Mouse (Mus musculus) layer of hippocampus, adult 8-10 months (tissue): ENCODE data around the gene Fgf11. TPM values are rescaled to one million over a fixed set of nuclear protein-coding genes. Genes with fewer than 3 reads are reported as not detected.

Experiments
- DNase-seq, 2 experiments: peaks; one replicate each; pipeline ENCODE4 v3.0.0; 2022; ENCODE audit warnings: low spot score in 2 of 2
- total RNA-seq, 4 experiments: library from RNA; stranded (reverse); gene quantifications; 2 replicates each; pipeline ENCODE4 v1.2.4; 2022

The Fgf11 gene
- total RNA-seq, 4 experiments from 2014 or later, result 26.1 to 36.5 (median 30.6) TPM

DNA sequence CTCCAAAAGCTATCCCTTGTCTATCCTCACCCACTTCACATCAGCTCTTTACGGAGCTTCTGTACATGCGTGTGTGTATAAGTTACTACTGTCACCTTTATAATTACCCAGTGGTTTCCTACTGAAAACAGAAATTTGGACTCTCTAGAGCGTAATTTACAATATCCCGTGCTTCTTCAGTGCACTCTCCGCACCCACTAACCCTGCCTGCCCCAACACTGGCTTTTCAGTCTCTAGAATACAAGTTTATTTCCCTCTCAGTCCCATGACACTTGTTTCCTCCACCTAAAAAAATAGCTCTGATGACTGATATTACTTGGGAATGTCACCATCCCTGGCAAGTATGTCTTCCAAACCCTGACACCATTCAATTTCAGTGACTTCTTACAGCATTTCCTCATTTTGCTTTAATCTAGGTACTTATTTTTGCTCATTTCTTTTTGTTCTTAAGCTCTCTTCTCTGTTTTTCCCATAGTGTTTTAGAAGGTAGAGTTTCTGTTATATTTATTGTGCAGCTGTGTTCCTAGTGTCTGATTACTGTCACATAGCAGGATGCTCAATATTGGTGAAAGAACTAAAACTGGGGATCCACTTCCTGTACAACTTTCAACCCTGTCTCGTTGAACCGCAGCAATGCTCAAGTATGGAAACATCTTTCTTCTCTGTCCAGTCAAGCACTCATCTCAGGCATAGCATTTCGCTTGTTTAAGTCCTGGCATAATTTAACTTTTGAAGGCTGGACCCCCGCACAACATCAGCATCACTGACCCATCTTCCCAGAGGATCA, 44.2 kb downstream of the Fgf11 start:
- DNase-seq, result no peak

DNA sequence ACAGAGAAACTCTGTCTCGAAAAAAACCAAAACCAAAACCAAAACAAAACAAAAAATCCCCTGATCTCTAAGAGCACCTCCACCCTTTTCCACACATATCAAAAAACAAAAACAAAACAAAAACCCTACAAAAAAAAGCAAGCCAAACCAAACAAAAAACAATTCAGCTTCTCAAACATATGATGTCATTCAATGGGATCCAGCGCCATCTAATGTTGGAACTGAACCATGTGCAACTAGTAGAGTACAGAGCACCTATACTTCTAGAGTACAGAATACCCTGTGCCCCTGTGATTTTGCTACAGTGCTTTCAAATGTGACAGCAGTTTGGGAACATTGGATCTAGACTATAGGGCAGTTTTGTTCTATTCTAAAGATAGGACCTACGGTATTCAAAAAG, 47.0 kb downstream of the Fgf11 start:
- DNase-seq, result no peak

DNA sequence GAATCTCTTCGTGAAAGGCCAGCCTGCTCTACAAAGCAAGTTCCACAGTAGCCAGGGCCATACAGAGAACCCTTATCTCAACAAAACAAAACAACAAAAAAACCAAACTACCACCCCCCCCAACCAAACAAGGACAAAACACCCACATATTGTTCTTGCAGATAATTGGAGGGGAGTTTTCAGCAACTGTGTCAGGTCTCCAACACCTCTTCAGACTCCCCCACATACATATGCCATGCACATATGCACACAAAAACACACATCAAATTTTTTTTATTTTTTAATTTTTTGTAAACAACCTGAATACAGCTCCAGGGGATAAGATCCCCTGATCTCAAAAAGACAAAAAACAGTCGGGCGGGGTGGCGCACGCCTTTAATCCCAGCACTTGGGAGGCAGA, 47.4 kb downstream of the Fgf11 start:
- no peak for DNase-seq

DNA sequence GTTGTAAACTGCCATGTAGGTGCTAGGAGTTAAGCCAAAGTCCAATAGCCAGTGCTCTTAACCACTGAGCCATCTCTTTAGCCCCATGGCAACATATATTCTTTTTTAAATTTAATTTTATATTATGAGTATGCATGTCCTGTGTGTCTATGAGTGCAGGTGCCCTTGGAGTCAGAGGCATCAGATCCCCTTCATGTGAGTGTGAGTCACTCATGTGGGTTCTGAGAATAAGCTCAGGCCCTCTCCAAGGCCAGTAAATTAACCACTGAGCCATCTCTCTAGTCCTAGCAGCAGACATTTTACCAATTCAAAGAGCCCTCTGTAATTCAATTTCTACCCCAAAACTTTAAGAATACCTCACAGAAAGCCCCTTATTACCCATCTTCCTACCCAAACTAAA, 49.0 kb downstream of the Fgf11 start:
- no peak for DNase-seq

DNA sequence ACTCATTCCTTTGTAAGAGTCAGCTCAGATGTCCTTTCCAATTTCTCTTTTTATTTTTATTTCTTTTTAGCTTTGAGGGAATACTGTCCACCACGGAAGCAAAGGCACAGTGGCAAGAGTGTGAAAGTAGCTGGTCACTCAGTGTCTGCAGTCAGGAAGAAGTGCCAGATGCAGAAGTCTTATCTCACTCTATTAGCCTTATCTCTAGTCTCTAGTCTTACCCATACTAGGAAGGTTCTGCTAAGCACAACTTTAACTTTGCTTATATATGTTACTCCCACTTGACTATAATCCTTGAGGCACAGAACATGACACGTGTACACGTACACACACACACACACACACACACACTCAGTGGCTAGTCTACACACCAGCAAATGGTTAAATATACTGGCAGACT, 50.0 kb downstream of the Fgf11 start:
- no peak for DNase-seq

Other genes with a start within 250 kb of the Fgf11 start
- 100 to 1,000 TPM; 115 to 132 (median 124) TPM for gene Efnb3, start 241.7 kb downstream of the Fgf11 start, total RNA-seq
- gene Wrap53, start 221.6 kb downstream of the Fgf11 start, total RNA-seq, result 10 to 100 TPM; 12.2 to 17.8 (median 12.3) TPM
- gene Trp53, start 221.5 kb downstream of the Fgf11 start, total RNA-seq, result 10 to 100 TPM; 27.7 to 36.7 (median 33.7) TPM
- 100 to 1,000 TPM; 386 to 493 (median 443) TPM for gene Atp1b2, start 195.9 kb downstream of the Fgf11 start, total RNA-seq
- gene Shbg, start 184.0 kb downstream of the Fgf11 start, total RNA-seq, result under 1 TPM in 2 of 4 experiments, not detected in 2; 0.59 to 0.92 TPM
- 10 to 100 TPM; 13.3 to 19.2 (median 14.8) TPM for gene Sat2, start 179.8 kb downstream of the Fgf11 start, total RNA-seq
- 100 to 1,000 TPM; 132 to 154 (median 139) TPM for gene Fxr2, start 168.9 kb downstream of the Fgf11 start, total RNA-seq
- not detected for gene Sox15, start 146.5 kb downstream of the Fgf11 start, total RNA-seq
- 10 to 100 TPM; 51.3 to 60.6 (median 56.8) TPM for gene Mpdu1, start 139.2 kb downstream of the Fgf11 start, total RNA-seq
- gene Cd68, start 135.7 kb downstream of the Fgf11 start, total RNA-seq, result 100 to 1,000 TPM in 1 of 4 experiments, 10 to 100 TPM in 3; 10.8 to 113 (median 55.2) TPM
- 100 to 1,000 TPM; 319 to 328 (median 325) TPM for gene Eif4a1, start 129.4 kb downstream of the Fgf11 start, total RNA-seq
- gene Senp3, start 119.8 kb downstream of the Fgf11 start, total RNA-seq, result 100 to 1,000 TPM in 3 of 4 experiments, 10 to 100 TPM in 1; 82.9 to 123 (median 105) TPM
- 1 to 10 TPM; 2.9 to 3.8 (median 3.2) TPM for gene Tnfsf13, start 116.1 kb downstream of the Fgf11 start, total RNA-seq
- 10 to 100 TPM in 3 of 4 experiments, 1 to 10 TPM in 1; 9.5 to 17.3 (median 14.4) TPM for gene Tnfsf12, start 106.0 kb downstream of the Fgf11 start, total RNA-seq
- 1 to 10 TPM in 3 of 4 experiments, under 1 TPM in 1; 0.83 to 2.2 (median 1.3) TPM for gene Tnfsfm13, start 105.8 kb downstream of the Fgf11 start, total RNA-seq
- 10 to 100 TPM; 53.8 to 60.8 (median 59.1) TPM for gene Polr2a, start 43.2 kb downstream of the Fgf11 start, total RNA-seq
- gene Slc35g3, start 39.9 kb downstream of the Fgf11 start, total RNA-seq, result not detected
- gene Zbtb4, start 35.9 kb downstream of the Fgf11 start, total RNA-seq, result 100 to 1,000 TPM; 121 to 145 (median 129) TPM
- 1 to 10 TPM in 3 of 4 experiments, under 1 TPM in 1; 0.49 to 2.2 (median 1.1) TPM for gene Chrnb1, start 5.9 kb downstream of the Fgf11 start, total RNA-seq
- gene Tmem102, start 3.8 kb upstream of the Fgf11 start, total RNA-seq, result under 1 TPM in 2 of 4 experiments, not detected in 2; 0.17 to 0.47 TPM
- not detected for gene Gm39566, start 13.4 kb upstream of the Fgf11 start, total RNA-seq
- not detected for gene Spem2, start 16.6 kb upstream of the Fgf11 start, total RNA-seq
- under 1 TPM in 2 of 4 experiments, not detected in 2; 0.31 to 0.75 TPM for gene Spem1, start 20.3 kb upstream of the Fgf11 start, total RNA-seq
- 100 to 1,000 TPM; 189 to 200 (median 199) TPM for gene Nlgn2, start 35.9 kb upstream of the Fgf11 start, total RNA-seq
- gene Tmem256, start 36.7 kb upstream of the Fgf11 start, total RNA-seq, result 100 to 1,000 TPM; 113 to 131 (median 121) TPM
- 10 to 100 TPM; 17.1 to 21.8 (median 20.0) TPM for gene Plscr3, start 44.5 kb upstream of the Fgf11 start, total RNA-seq
- not detected for gene Tnk1, start 56.9 kb upstream of the Fgf11 start, total RNA-seq
- not detected for gene Tmem95, start 76.2 kb upstream of the Fgf11 start, total RNA-seq
- gene Kctd11, start 79.5 kb upstream of the Fgf11 start, total RNA-seq, result 1 to 10 TPM; 1.4 to 2.8 (median 1.6) TPM
- under 1 TPM in 2 of 4 experiments, not detected in 2; 0.14 to 0.34 TPM for gene Acap1, start 93.7 kb upstream of the Fgf11 start, total RNA-seq
- gene 2810408A11Rik, start 99.1 kb upstream of the Fgf11 start, total RNA-seq, result under 1 TPM in 2 of 4 experiments, not detected in 2; 0.64 to 0.72 TPM
- 100 to 1,000 TPM in 3 of 4 experiments, 10 to 100 TPM in 1; 92.4 to 126 (median 112) TPM for gene Neurl4, start 99.2 kb upstream of the Fgf11 start, total RNA-seq
- 10 to 100 TPM; 28.2 to 44.5 (median 38.4) TPM for gene Gps2, start 112.0 kb upstream of the Fgf11 start, total RNA-seq
- gene Eif5a, start 120.1 kb upstream of the Fgf11 start, total RNA-seq, result 100 to 1,000 TPM; 395 to 425 (median 420) TPM
- 10 to 100 TPM; 10.6 to 18.7 (median 13.9) TPM for gene Ybx2, start 133.9 kb upstream of the Fgf11 start, total RNA-seq
- 1 to 10 TPM; 3.0 to 4.6 (median 3.8) TPM for gene Slc2a4, start 146.3 kb upstream of the Fgf11 start, total RNA-seq
- not detected for gene Cldn7, start 162.9 kb upstream of the Fgf11 start, total RNA-seq
- 100 to 1,000 TPM; 108 to 123 (median 119) TPM for gene Ctdnep1, start 179.3 kb upstream of the Fgf11 start, total RNA-seq
- 10 to 100 TPM; 69.7 to 96.0 (median 77.7) TPM for gene Elp5, start 180.7 kb upstream of the Fgf11 start, total RNA-seq
- gene Gabarap, start 189.3 kb upstream of the Fgf11 start, total RNA-seq, result 100 to 1,000 TPM; 232 to 255 (median 246) TPM
- 10 to 100 TPM; 45.2 to 59.7 (median 49.7) TPM for gene Phf23, start 193.9 kb upstream of the Fgf11 start, total RNA-seq
- 10 to 100 TPM; 35.4 to 54.0 (median 41.6) TPM for gene Dvl2, start 198.7 kb upstream of the Fgf11 start, total RNA-seq
- gene Acadvl, start 213.6 kb upstream of the Fgf11 start, total RNA-seq, result 10 to 100 TPM; 60.3 to 69.1 (median 64.8) TPM
- 100 to 1,000 TPM; 730 to 858 (median 789) TPM for gene Dlg4, start 215.1 kb upstream of the Fgf11 start, total RNA-seq